Mouse (Mus musculus) hindbrain, embryonic 12.5 days (tissue): ENCODE measurements around the gene Tcf7l1. TPM values are rescaled to one million over a fixed set of nuclear protein-coding genes. Genes with fewer than 3 reads are reported as not detected.

Experiments used
- ATAC-seq: fragments of 200-750 bp; cut with Nextera tagmentation; 2 replicates; pipeline ENCODE4 v1.8.0; 2017; ENCODE audit warnings: moderate TSS enrichment; ENCODE audit not compliant: low FRiP score
- H3K27ac ChIP-seq: fragments of 300-500 bp; sonication (generic); 2 replicates; pipeline ENCODE4 v1.5.1; 2016; ENCODE audit warnings: mild to moderate bottlenecking
- H3K27me3 ChIP-seq: fragments of 300-500 bp; sonication (generic); 2 replicates; pipeline ENCODE4 v1.6.1; 2016; ENCODE audit warnings: mild to moderate bottlenecking
- H3K36me3 ChIP-seq: fragments of 300-500 bp; sonication (generic); 2 replicates; pipeline ENCODE4 v1.6.1; 2016; ENCODE audit warnings: mild to moderate bottlenecking
- H3K4me1 ChIP-seq: fragments of 300-500 bp; sonication (generic); 2 replicates; pipeline ENCODE4 v1.6.1; 2016
- H3K4me2 ChIP-seq: fragments of 300-500 bp; sonication (generic); replicated peaks from 2 replicates; pipeline ENCODE4 v1.6.1; 2016; ENCODE audit warnings: mild to moderate bottlenecking
- H3K4me3 ChIP-seq: fragments of 300-500 bp; sonication (generic); 2 replicates; pipeline ENCODE4 v1.5.1; 2016; ENCODE audit warnings: mild to moderate bottlenecking
- H3K9ac ChIP-seq: fragments of 300-500 bp; sonication (generic); 2 replicates; pipeline ENCODE4 v1.6.1; 2016; ENCODE audit warnings: mild to moderate bottlenecking, moderate library complexity
- H3K9me3 ChIP-seq: fragments of 300-500 bp; sonication (generic); replicated peaks from 2 replicates; pipeline ENCODE4 v1.6.1; 2016; ENCODE audit warnings: mild to moderate bottlenecking
- WGBS: fragments of 180-500 bp; shearing (Covaris S2); methylation state at CpG from one replicate; pipeline ENCODE4 v1.1.7; 2016; 5-methylcytosine and 5-hydroxymethylcytosine counted together
- polyA plus RNA-seq: library from polyadenylated mRNA; unstranded; fragments of >200 nt; fragmentation: Nextera tagmentation; extraction: Ambion mirVana; gene quantifications from 2 replicates; pipeline ENCODE4 v1.2.1, GENCODE M21; 2016

Tcf7l1 gene
- polyA plus RNA-seq, 1 experiment from 2014 or later, result 24.7 TPM

DNA sequence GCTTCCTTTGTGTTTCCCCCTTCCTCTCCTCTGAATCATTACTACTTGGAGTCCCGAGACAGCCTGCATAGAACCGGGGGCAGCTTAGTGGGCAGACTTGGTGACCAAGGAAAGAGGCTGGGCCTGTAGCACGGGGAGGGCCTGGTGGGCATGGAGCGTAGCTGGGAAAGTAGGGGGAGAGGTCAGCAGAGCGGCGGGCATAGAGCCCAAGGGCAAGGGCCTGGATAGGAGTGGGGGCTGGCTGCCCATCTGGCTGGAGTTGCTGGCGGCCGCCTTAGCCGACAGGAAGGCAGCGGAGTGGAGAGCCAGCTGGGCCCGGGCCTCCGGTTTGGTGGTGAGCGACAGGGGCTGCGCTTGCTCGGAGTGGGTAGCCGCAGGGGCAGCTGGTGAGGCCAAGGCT, 161.8 kb downstream of the Tcf7l1 start:
- no peaks in the 10 kb centered on the region for H3K4me1 ChIP-seq
- 89% methylated on average over 16 of the region's 16 CpGs for WGBS
- peaks cover 33% of the 10 kb centered on the region for H3K36me3 ChIP-seq
- no peak overlapping the region for H3K4me2 ChIP-seq
- no peak for ATAC-seq
- H3K27me3 ChIP-seq, result no peaks in the 10 kb centered on the region
- H3K27ac ChIP-seq, result 0 out of 2 replicates have a peak overlapping the region, but pooled peaks have one; percentile 30
- H3K9me3 ChIP-seq, result no peaks in the 10 kb centered on the region
- no peak overlapping the region for H3K4me3 ChIP-seq
- H3K9ac ChIP-seq, result no peak overlapping the region

GRCm38 (mm10) chr6:72626391-72626790, 162.7 kb downstream of the Tcf7l1 start:
- no peak for ATAC-seq
- Histone ChIP-seq H3K9ac (no peak overlapping the region), H3K9me3 (no peaks in the 10 kb centered on the region), H3K36me3 (peaks cover 25% of the 10 kb centered on the region), H3K4me2 (no peak overlapping the region), H3K27ac (no peak overlapping the region), H3K4me3 (no peak overlapping the region), H3K27me3 (no peaks in the 10 kb centered on the region), H3K4me1 (no peaks in the 10 kb centered on the region)
- WGBS, result 91% methylated on average over 7 of the region's 7 CpGs

- H3K27ac ChIP-seq, result no peak overlapping the region
- H3K9me3 ChIP-seq, result no peaks in the 10 kb centered on the region
- H3K4me1 ChIP-seq, result no peaks in the 10 kb centered on the region
- no peaks in the 10 kb centered on the region for H3K27me3 ChIP-seq
- H3K4me2 ChIP-seq, result no peak overlapping the region
- H3K36me3 ChIP-seq, result peaks cover 8% of the 10 kb centered on the region; the same call in 1 of the 2 replicates
- 87% methylated on average over 8 of the region's 8 CpGs for WGBS
- H3K4me3 ChIP-seq, result no peak overlapping the region
- no peak for ATAC-seq
- no peak overlapping the region for H3K9ac ChIP-seq
These were observed 165.2 kb downstream of the Tcf7l1 start for GRCm38 (mm10) chr6:72623661-72624402.

DNA sequence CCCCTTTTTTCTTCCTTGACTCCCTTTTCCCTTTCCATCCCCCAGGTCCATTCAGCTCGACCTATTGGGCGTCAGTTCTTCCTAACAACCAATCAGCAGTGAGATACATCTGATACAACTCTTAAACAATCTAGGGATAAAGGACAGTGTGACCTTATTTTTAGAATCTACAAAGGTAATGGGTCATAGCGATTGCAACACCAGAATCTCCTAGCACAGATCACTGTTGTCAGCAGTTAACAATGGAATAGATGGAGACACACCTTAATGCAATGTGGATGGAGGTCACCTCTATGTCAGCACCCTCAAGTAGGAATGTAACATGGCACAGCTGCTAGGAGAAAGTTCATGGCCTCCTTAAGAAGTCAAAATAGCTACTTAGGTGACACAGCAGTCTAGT, 166.1 kb downstream of the Tcf7l1 start:
- H3K4me2 ChIP-seq, result no peak overlapping the region
- 44% methylated on average over 3 of the region's 3 CpGs for WGBS
- H3K27ac ChIP-seq, result no peak overlapping the region
- no peaks in the 10 kb centered on the region for H3K9me3 ChIP-seq
- H3K36me3 ChIP-seq, result peaks cover 7% of the 10 kb centered on the region; the same call in 1 of the 2 replicates
- H3K4me1 ChIP-seq, result no peaks in the 10 kb centered on the region
- no peak for ATAC-seq
- no peaks in the 10 kb centered on the region for H3K27me3 ChIP-seq
- H3K9ac ChIP-seq, result no peak overlapping the region
- no peak overlapping the region for H3K4me3 ChIP-seq

- no peaks in the 10 kb centered on the region for H3K9me3 ChIP-seq
- H3K36me3 ChIP-seq, result no peaks in the 10 kb centered on the region
- H3K4me2 ChIP-seq, result no peak overlapping the region
- H3K4me1 ChIP-seq, result peaks cover 8% of the 10 kb centered on the region
- H3K9ac ChIP-seq, result no peak overlapping the region
- 88% methylated on average over 5 of the region's 5 CpGs for WGBS
- no peaks in the 10 kb centered on the region for H3K27me3 ChIP-seq
- H3K4me3 ChIP-seq, result no peak overlapping the region
- no peak for ATAC-seq
- no peak overlapping the region for H3K27ac ChIP-seq
These were observed 168.1 kb downstream of the Tcf7l1 start for GRCm38 (mm10) chr6:72620920-72621319.

GRCm38 (mm10) chr6:72619734-72620532, 169.1 kb downstream of the Tcf7l1 start:
- Histone ChIP-seq H3K9ac (no peak overlapping the region), H3K9me3 (no peaks in the 10 kb centered on the region), H3K4me3 (no peak overlapping the region), H3K36me3 (no peaks in the 10 kb centered on the region), H3K4me1 (peaks cover 18% of the 10 kb centered on the region), H3K27ac (no peak overlapping the region), H3K27me3 (no peaks in the 10 kb centered on the region), H3K4me2 (no peak overlapping the region)
- WGBS, result 62% methylated on average over 12 of the region's 12 CpGs
- no peak for ATAC-seq

GRCm38 (mm10) chr6:72616643-72617288, 172.3 kb downstream of the Tcf7l1 start, which contains the start of gene Tgoln1:
Tgoln1 (minus strand) TSS chr6:72617000.
- no peaks in the 10 kb centered on the region for H3K9me3 ChIP-seq
- under 1% methylated on average over 41 of the region's 41 CpGs for WGBS

DNA sequence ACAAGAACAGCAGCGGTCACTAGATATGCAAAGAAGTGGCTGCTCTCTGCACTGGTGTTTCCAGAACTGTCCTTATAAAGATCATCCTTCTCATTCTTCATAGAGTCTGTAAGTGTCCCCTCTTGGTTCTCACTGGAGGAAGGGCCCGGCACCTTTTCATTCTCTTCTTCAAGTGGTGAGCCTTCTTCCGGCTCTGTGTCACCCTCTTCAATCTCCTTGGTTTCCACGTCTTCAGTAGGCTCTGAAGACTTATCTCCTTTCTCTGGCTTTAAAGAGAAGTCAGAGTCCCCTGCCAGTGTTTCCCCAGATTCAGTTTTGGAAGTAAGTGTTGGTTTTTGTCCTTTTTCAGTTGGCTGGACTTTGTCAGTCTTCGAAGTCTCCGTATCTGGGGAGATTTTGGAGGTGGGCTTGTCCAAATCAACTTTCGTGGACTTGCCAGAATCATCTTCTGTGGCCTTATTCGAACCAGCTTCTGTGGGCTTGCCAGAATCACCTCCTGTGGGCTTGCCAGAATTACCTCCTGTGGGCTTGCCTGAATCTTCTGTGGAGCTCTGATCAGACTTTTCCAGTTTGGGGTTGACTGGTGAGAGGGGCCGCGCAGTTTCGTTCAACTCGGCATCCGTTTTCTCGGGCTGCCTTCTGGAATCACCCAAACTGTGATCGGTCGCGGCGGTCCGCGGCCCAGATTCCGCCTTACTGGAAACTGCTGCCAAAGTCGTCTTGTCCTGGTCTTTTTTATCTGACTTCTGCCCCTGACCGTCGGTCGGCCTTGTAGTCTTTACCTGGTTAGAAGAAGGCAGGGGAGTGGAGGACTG, 173.3 kb downstream of the Tcf7l1 start:
- H3K36me3 ChIP-seq, result peaks cover 21% of the 10 kb centered on the region
- peak overlapping the region; percentile 97 for H3K4me2 ChIP-seq
- peaks cover 35% of the 10 kb centered on the region for H3K4me1 ChIP-seq
- H3K4me3 ChIP-seq, result peak overlapping the region; percentile 83
- peak; percentile 23 for ATAC-seq
- H3K27ac ChIP-seq, result no peak overlapping the region
- H3K9me3 ChIP-seq, result no peaks in the 10 kb centered on the region
- no peaks in the 10 kb centered on the region for H3K27me3 ChIP-seq
- peak overlapping the region; percentile 84 for H3K9ac ChIP-seq
- 27% methylated on average over 25 of the region's 25 CpGs for WGBS

More at GRCm38 (mm10) chr6:72616643-72617288, 172.3 kb downstream of the Tcf7l1 start, which contains the start of gene Tgoln1:
- Histone ChIP-seq H3K36me3 (peaks cover 11% of the 10 kb centered on the region), H3K4me3 (peak within 1 kb of the TSS; percentile 83), H3K9ac (peak within 1 kb of the TSS; percentile 84), H3K4me1 (peaks cover 35% of the 10 kb centered on the region), H3K4me2 (peak within 1 kb of the TSS; percentile 97), H3K27me3 (no peaks in the 10 kb centered on the region), H3K27ac (peak within 1 kb of the TSS; percentile 95)
- peak; percentile 98 for ATAC-seq

DNA sequence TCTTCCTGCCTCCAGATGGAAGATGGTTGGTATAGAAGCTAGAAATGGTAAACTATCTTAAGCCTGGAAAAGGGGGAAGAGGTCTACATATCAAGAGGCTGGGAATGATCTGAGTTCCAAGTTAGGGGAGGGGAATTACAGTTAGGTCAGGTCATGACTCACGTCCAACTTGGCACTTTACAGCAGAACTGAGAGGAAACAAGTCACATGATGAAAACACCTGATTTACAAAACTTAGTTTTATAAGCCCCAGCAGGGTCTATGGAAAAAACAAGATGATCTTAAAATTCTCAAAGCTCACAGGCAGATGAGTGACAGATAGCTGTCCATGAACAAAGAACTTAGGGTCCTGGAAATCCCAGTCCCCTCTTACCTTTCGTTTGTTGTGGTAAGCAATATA, 173.9 kb downstream of the Tcf7l1 start:
- Histone ChIP-seq H3K27me3 (no peaks in the 10 kb centered on the region), H3K9me3 (no peaks in the 10 kb centered on the region), H3K27ac (no peak overlapping the region), H3K36me3 (peaks cover 27% of the 10 kb centered on the region), H3K9ac (peak overlapping the region; percentile 84), H3K4me2 (peak overlapping the region; percentile 97), H3K4me1 (peaks cover 35% of the 10 kb centered on the region), H3K4me3 (peak overlapping the region; percentile 83)
- no peak for ATAC-seq
- 80% methylated on average over 2 of the region's 2 CpGs for WGBS

DNA sequence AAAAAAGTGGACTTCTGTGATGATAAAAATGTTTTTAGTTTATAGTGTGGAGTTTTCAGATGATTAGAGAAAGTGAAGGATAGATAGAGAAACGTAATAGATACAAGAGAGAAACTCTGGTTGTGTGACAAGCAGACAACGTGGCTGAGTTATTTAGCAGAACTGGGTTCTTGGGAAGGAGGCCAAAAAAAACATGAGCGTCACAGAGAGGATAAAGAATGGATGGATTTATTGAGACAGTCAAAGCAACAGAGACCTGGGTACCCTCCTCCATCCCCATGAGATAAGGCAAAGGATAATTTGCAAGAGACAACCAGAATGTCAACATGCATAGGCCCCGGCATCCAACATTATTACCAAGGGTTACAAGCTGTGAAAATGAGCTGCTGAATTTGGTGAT, 178.8 kb downstream of the Tcf7l1 start:
- H3K36me3 ChIP-seq, result peaks cover 66% of the 10 kb centered on the region
- H3K9me3 ChIP-seq, result no peaks in the 10 kb centered on the region
- H3K27me3 ChIP-seq, result no peaks in the 10 kb centered on the region
- H3K4me2 ChIP-seq, result no peak overlapping the region
- WGBS, result 90% methylated on average over 4 of the region's 4 CpGs
- no peak overlapping the region for H3K9ac ChIP-seq
- H3K4me3 ChIP-seq, result no peak overlapping the region
- no peak for ATAC-seq
- H3K27ac ChIP-seq, result no peak overlapping the region
- peaks cover 20% of the 10 kb centered on the region for H3K4me1 ChIP-seq

- no peak overlapping the region for H3K9ac ChIP-seq
- WGBS, result 92% methylated on average over 4 of the region's 4 CpGs
- H3K9me3 ChIP-seq, result no peaks in the 10 kb centered on the region
- H3K27me3 ChIP-seq, result no peaks in the 10 kb centered on the region
- ATAC-seq, result no peak
- no peak overlapping the region for H3K4me3 ChIP-seq
- H3K36me3 ChIP-seq, result peaks cover 77% of the 10 kb centered on the region
- H3K4me2 ChIP-seq, result no peak overlapping the region
- H3K27ac ChIP-seq, result no peak overlapping the region
- H3K4me1 ChIP-seq, result peaks cover 5% of the 10 kb centered on the region
These were observed 180.3 kb downstream of the Tcf7l1 start for GRCm38 (mm10) chr6:72608662-72609184.
